Mouse (Mus musculus) adrenal gland, postnatal 14 days (tissue): ENCODE results near the gene Obscn. TPM values are rescaled to one million over a fixed set of nuclear protein-coding genes. Genes with fewer than 3 reads are reported as not detected.
A peak's percentile ranks its signal among the peaks of the same experiment; 100 is the strongest.
"Not testable (repeated sequence)": the region's sequence is repeated elsewhere in the genome, so short reads cannot be mapped to it uniquely, and the experiment has no call there.

Experiments
- DNase-seq: peaks from one replicate; pipeline ENCODE4 v3.0.0; 2021; ENCODE audit warnings: mixed read lengths
- total RNA-seq: library from RNA; stranded (reverse); gene quantifications from 2 replicates; pipeline ENCODE4 v1.2.3, GENCODE M21; 2021

Obscn gene
- total RNA-seq, 1 experiment from 2014 or later, result 1.1 TPM

GRCm38 (mm10) chr11:58959921-58960465 lies 176.2 kb downstream of the Obscn start:
- DNase-seq, result peak; percentile 90

DNA sequence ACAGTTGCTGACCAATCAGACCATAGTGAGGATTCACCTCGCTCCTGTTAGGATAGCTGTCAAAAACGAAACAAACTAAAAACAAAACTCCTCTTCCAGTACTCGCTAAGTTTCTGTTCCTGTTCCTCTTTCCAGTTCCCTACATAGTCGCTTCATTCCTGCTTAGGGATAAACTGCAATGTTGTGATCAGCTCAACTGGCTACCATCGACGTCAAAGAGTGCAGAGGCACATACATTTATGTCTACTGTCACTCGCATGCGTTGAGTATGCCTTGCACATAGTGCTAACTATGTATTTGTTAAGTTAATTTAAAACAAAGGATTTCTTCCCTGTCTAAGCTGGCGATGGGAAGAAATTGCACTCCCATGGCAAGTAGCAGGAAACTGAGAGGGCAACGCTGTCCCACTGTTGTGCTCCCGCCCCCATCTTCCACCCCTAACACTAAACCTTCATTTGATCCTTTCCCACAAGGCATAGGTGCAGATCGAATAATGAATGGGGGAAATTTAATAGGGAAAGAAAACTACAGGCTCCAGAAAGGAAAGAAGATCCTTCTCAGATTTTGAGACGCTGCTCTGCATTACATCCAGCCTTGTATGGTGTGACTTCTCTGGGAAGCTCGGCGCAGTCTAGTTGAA lies 176.9 kb downstream of the Obscn start:
- DNase-seq, result no peak

DNA sequence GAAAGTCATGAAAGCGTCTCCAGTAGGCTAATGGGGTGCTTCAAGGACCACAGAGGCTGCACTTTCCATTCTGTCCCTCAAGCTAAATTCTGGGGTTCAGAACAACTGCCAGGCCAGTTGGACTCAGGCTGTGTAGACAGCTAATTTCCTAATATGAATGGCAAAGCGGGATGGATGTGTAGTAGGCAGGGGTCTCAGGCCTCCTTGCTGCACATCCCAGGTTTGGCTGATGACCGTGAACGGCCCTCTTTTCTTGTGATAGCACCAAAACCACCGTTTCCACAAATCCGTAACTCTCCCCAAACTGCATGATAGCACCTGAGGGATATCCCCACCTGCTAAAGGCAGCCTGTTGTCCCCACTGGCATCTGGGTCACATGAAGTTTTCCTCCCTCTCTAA lies 177.7 kb downstream of the Obscn start:
- DNase-seq, result no peak

DNA sequence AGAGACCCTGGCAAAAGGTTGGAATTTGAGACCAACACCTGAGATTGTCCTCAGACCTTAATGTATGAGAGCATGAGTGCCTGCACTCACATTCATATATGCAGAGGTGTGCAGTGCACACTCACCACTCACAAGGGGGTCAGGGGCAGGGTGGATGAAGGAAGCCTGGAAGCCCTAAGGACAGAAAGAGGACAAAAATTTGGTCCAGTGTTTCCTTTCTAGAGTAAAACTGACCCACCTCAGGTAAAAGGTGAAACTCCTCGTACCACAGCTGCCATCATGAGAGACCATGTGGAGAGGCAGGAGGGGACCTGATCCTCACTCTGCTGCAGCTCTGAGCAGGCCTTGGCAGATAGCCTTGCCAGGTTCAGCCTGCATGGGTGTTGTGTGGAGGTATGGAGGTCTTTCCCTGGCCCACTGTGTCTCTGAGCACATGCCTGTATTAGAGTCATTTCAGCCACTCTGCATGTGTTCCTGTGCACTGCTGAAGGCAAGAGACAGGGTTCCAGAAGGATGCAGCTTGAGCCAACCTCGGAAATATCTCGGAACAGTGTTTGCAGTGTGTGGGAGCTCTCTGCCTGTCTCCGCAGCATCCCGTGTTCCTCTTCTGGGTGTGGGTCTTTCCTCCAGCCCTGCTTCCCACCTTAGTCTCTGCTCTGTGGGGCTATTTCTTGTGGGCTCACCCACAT lies 178.8 kb downstream of the Obscn start:
- DNase-seq, result no peak

GRCm38 (mm10) chr11:58955868-58956257 lies 180.3 kb downstream of the Obscn start:
- DNase-seq, result no peak

- peak; percentile 25 for DNase-seq
Measured at GRCm38 (mm10) chr11:58955143-58955867, 180.9 kb downstream of the Obscn start.

DNA sequence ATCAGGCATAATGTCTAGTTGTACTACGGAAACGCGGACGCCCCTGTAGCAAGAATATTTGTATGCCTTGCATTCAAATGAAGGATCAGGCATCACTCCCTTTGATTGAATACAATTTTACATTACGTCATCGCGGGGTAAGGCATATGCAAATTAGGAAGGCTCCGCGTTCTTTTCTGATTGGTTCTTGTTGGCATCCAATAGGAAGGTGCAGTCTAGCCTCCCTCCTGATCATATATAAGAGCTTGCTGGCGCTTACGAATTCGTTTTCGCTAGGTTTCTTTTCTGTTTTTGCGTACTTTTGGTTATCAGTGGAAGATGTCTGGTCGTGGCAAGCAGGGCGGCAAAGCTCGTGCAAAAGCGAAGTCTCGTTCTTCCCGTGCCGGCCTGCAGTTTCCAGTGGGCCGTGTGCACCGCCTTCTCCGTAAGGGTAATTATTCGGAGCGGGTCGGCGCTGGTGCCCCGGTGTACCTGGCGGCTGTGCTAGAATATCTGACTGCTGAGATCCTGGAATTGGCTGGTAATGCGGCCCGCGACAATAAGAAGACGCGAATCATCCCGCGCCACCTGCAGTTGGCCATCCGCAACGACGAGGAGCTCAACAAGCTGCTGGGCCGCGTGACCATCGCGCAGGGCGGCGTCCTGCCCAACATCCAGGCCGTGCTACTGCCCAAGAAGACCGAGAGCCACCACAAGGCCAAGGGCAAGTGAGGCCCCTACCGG lies 181.6 kb downstream of the Obscn start, which contains the start of the genes Hist3h2a and Trim17:
Gene Hist3h2a (plus strand): TSS at position 266 of the 723 bp plus-strand sequence.
Gene Trim17 (plus strand): TSS at position 266 of the 723 bp plus-strand sequence.
- DNase-seq, result peak; percentile 89

- DNase-seq, result not testable (repeated sequence)
Measured at GRCm38 (mm10) chr11:58954170-58954419, 182.1 kb downstream of the Obscn start.

GRCm38 (mm10) chr11:58953351-58954169 lies 182.6 kb downstream of the Obscn start:
- peak; percentile 37 for DNase-seq

DNA sequence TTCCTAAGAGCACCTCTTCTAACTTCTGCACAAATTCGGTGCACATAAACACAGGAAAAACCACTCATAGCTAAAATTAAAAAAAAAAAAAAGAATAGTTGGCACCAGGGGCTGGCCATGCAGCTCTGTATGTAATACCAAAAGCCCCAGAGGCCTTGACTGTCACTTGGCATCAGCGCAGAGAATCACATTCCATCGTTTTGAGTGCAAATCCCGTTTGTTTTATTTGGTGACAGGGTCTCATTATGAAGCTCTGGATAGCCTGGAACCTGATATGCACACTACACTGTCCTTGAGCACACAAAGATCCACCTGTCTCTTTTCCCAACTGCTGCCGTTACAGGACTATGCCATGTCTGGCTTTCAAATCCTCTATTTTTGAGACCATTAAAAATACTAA lies 185.0 kb downstream of the Obscn start:
- no peak for DNase-seq

DNA sequence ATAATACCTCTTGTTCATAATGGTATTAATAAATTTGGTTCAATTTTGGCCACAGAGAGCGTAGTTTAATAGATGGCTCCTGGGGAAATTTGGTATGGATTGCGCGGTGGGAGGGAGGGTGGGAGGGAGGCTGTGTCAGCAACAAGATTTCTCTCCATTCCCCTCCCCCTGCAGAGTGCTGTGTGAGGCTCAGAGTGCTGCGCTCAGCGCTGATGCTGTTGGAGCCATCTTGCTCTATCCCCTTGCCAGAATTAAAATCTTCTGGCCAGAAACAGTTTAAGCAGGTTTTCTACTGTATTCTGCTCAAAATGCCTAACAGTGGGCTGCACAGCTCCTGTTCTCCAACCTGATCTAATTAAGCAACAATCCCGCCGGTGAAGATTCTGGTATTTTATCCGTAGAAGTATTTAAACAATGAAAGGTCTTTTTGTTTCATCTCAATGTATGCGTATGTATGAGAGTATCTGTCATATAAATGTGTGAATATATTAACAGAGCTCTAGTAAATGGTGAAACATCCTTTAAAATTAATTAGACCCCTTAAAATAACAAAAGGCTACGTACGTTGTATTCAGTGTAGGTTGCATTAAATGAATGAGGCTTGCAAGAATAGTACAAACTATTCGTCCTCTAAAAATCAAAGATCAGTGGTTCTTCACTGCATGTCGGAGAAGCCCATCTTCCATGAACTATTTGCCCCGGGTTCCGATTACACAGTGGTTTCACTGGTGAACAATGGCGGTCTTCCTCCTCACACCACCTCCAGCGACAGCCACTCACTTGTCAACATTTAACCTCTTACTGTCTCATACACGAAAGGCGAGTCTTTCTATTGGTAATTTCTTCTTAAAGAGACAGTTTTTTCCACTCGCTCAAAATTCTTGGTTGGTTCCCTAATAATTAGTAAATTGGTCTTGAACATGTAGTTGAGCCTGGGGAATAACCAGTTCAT lies 186.4 kb downstream of the Obscn start:
- DNase-seq, result peak; percentile 3

GRCm38 (mm10) chr11:58948542-58949479 lies 187.4 kb downstream of the Obscn start, which contains the start of gene Hist3h2ba:
Gene Hist3h2ba (plus strand): TSS chr11:58948920.
- DNase-seq, result peak; percentile 52

DNA sequence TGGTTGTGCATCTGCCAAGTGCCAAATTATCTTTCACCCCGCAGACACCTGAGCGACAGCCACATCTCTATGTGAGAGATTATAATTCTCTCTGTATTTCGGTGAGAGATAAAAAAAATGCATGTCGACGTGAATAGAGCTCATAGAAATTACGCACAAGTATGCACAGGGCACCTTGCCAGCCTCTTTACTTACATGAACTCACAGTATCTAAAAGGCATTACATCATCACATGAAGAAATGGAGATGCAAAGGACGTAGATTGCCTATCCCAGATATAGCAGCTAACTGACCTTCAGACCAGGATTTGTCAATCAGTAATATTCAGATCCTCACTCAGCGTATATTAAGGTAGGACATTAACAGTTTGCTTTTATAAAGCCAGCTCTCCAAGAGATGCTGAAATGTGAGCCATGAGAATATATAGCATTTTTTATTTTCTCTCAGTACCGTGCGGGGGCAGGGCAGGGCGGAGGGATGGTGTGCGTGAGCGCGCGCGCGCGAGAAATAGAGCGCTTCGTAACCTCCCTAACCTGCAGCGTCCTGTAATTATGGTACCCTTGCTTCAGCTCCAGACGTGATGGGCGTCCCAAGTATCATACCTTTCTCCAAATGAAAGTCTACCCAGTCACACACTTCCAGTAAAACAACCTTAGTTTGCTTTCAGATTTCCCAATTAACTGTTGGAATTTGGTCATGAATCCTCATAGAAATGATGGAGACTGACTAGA lies 188.2 kb downstream of the Obscn start:
- DNase-seq, result no peak

GRCm38 (mm10) chr11:58947306-58947705 lies 188.9 kb downstream of the Obscn start:
- no peak for DNase-seq
